Mouse (Mus musculus) embryonic facial prominence, embryonic 11.5 days (tissue): ENCODE data around the gene Mycbpap. TPM values are rescaled to one million over a fixed set of nuclear protein-coding genes. Genes with fewer than 3 reads are reported as not detected.
A peak's percentile ranks its signal among the peaks of the same experiment; 100 is the strongest.

Experiments used
- ATAC-seq: fragments of 200-750 bp; cut with Nextera tagmentation; replicated peaks from 2 replicates; pipeline ENCODE4 v1.8.0; 2017; ENCODE audit warnings: low read depth; ENCODE audit not compliant: insufficient number of reproducible peaks, low FRiP score, low TSS enrichment
- DNase-seq: peaks from one replicate; pipeline ENCODE4 v3.0.0-alpha.2; 2015; ENCODE audit warnings: low spot score
- H3K27ac ChIP-seq: fragments of 300-500 bp; sonication (generic); replicated peaks from 2 replicates; pipeline ENCODE4 v1.5.1; 2014; ENCODE audit warnings: mild to moderate bottlenecking, low read depth, low read length, control low read depth
- H3K27me3 ChIP-seq: fragments of 300-500 bp; sonication (generic); 2 replicates; pipeline ENCODE4 v1.6.1; 2014; ENCODE audit warnings: mild to moderate bottlenecking, low read length, moderate library complexity, mixed read lengths; ENCODE audit not compliant: control insufficient read depth, insufficient read depth
- H3K36me3 ChIP-seq: fragments of 300-500 bp; sonication (generic); replicated peaks from 2 replicates; pipeline ENCODE4 v1.6.1; 2014; ENCODE audit warnings: low read depth, mild to moderate bottlenecking, low read length, moderate library complexity, mixed read lengths; ENCODE audit not compliant: control insufficient read depth, insufficient read depth
- H3K4me1 ChIP-seq: fragments of 300-500 bp; sonication (generic); 2 replicates; pipeline ENCODE4 v1.6.1; 2014; ENCODE audit warnings: low read length, mixed read lengths; ENCODE audit not compliant: control insufficient read depth, insufficient read depth
- H3K4me2 ChIP-seq: fragments of 300-500 bp; sonication (generic); 2 replicates; pipeline ENCODE4 v1.6.1; 2014; ENCODE audit warnings: low read depth, mild to moderate bottlenecking, control low read depth, low read length, moderate library complexity
- H3K4me3 ChIP-seq: fragments of 300-500 bp; sonication (generic); 2 replicates; pipeline ENCODE4 v1.5.1; 2014; ENCODE audit warnings: low read depth, low read length, control low read depth
- H3K9ac ChIP-seq: fragments of 300-500 bp; sonication (generic); replicated peaks from 2 replicates; pipeline ENCODE4 v1.6.1; 2014; ENCODE audit warnings: mild to moderate bottlenecking, control low read depth, low read length
- H3K9me3 ChIP-seq: fragments of 300-500 bp; sonication (generic); replicated peaks from 2 replicates; pipeline ENCODE4 v1.6.1; 2016; ENCODE audit warnings: mild to moderate bottlenecking, low read length, inconsistent platforms, mixed read lengths; ENCODE audit not compliant: control insufficient read depth
- WGBS: fragments of 180-500 bp; shearing (Covaris S2); extraction: QIAGEN DNeasy Blood & Tissue Kit; methylation state at CpG from one replicate; pipeline ENCODE4 v1.1.7; 2014; 5-methylcytosine and 5-hydroxymethylcytosine counted together
- polyA plus RNA-seq: library from polyadenylated mRNA; unstranded; fragments of >200 nt; fragmentation: Nextera tagmentation; extraction: Ambion mirVana; gene quantifications from 2 replicates; pipeline ENCODE4 v1.2.1, GENCODE M21; 2014

The Mycbpap gene
- polyA plus RNA-seq, 1 experiment from 2014 or later = 1.9 TPM

DNA sequence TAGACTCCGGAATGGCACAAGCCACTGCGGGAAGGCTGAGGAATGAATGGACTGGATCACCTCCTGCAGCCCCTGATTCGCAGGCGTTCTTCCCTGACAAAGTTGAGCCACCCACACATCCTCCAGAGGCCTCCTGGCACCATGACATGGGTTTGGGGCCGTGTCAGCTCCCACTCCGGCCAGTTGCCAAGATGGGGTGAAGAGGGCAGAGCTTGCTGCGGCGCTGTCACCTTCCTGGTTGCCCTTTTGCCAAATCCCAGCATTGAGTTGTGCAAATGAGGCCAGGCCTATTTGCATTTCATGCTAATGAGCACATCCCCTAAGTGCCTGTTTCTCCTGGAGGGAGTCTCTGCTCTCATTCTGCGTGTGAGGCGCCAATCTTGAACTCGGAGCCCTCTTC, 45.8 kb downstream of the Mycbpap start:
- WGBS = 17% methylated on average over 11 of the region's 11 CpGs

DNA sequence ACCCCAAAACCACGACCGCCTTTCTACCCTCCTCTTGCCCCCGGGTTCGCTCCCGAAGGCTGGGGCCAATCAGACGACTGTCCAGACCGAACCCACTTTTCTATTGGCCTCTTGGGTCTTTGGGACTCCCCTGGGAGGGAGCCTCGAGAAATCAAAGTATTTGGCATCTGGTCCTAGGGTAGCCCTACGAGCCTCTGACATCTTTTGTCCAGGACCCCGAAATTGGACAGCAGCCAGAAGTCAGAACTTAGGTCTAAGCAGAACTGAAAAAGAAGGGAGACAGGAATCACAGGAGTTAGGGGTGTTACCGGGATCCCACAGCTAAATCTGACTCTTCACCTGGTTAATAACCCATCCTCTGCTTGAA, 47.0 kb downstream of the Mycbpap start:
- DNase-seq = no peak
- no peak; the same call in 1 of the 2 replicates for ATAC-seq
- peaks cover under 1% of the 10 kb centered on the region; the same call in 1 of the 2 replicates for H3K4me1 ChIP-seq
- H3K36me3 ChIP-seq = no peaks in the 10 kb centered on the region
- WGBS = under 1% methylated on average over 11 of the region's 11 CpGs
- H3K9ac ChIP-seq = no peak overlapping the region
- peak overlapping the region; percentile 62 for H3K4me3 ChIP-seq
- H3K4me2 ChIP-seq = peak overlapping the region; percentile 61
- no peak overlapping the region; the same call in 1 of the 2 replicates for H3K27ac ChIP-seq
- H3K9me3 ChIP-seq = no peaks in the 10 kb centered on the region
- peaks cover 9% of the 10 kb centered on the region for H3K27me3 ChIP-seq

More for the DNA sequence above, 45.8 kb downstream of the Mycbpap start:
- no peak overlapping the region for H3K4me2 ChIP-seq
- H3K27me3 ChIP-seq = peaks cover 9% of the 10 kb centered on the region
- H3K9ac ChIP-seq = no peak overlapping the region
- H3K27ac ChIP-seq = no peak overlapping the region
- no peak overlapping the region for H3K4me3 ChIP-seq
- H3K36me3 ChIP-seq = no peaks in the 10 kb centered on the region
- DNase-seq (no peak), ATAC-seq (no peak)
- no peaks in the 10 kb centered on the region; the same call in 1 of the 2 replicates for H3K4me1 ChIP-seq
- no peaks in the 10 kb centered on the region for H3K9me3 ChIP-seq

DNA sequence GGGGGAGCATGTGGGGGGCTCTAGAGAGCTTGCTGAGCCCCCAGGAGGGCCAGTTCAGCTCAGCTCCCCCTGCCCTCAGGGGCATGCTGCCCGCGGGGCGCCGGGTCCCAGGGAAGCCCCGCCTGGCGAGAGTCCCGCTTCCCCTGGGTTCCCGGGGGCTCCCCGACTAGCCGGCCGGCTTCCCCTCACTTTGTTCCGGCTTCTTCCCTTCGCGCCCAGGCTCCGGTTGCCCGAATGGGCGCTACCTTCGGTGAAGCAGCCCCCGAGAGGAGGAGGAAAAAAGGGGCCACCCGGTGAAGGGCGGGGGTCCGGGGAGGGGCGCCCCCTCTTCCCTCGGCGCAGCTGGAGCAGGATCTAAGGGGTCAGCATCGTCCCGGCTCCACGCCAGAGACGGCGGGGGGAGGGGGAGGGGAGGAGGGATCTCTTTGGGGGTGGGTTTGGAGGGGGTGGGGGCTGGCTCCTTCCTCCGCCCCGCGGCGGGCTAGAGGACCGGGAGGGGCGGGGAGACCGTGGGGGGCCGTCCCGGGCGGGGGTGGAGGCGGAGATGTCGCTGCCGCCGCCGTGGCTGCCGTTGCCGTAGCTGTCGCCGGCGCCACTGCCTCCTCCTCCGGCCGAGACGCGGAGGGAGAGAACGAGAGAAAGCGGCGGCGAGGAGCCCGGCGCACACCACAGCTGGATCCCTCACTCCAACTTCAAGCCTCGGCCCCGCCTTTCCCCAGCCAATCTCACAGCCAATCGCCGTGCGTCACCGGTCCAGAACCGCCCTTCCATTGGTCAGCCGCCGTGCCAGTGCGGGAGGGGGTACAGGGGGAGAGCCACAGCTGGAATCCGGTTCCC, 47.6 kb downstream of the Mycbpap start, which contains the start of gene Cacna1g:
TSS of gene Cacna1g (minus strand) at position 492 of the 837 bp plus-strand sequence.
- H3K36me3 ChIP-seq = no peaks in the 10 kb centered on the region
- peaks cover 9% of the 10 kb centered on the region for H3K27me3 ChIP-seq
- peaks cover 6% of the 10 kb centered on the region for H3K4me1 ChIP-seq
- under 1% methylated on average over 27 of the region's 71 CpGs for WGBS
- H3K4me3 ChIP-seq = peak within 1 kb of the TSS; percentile 62
- no peaks in the 10 kb centered on the region for H3K9me3 ChIP-seq
- H3K9ac ChIP-seq = peak within 1 kb of the TSS; percentile 77
- peak; percentile 82 for ATAC-seq
- H3K4me2 ChIP-seq = peak within 1 kb of the TSS; percentile 61
- peak within 1 kb of the TSS; percentile 92 for H3K27ac ChIP-seq
- peak; percentile 95 for DNase-seq

DNA sequence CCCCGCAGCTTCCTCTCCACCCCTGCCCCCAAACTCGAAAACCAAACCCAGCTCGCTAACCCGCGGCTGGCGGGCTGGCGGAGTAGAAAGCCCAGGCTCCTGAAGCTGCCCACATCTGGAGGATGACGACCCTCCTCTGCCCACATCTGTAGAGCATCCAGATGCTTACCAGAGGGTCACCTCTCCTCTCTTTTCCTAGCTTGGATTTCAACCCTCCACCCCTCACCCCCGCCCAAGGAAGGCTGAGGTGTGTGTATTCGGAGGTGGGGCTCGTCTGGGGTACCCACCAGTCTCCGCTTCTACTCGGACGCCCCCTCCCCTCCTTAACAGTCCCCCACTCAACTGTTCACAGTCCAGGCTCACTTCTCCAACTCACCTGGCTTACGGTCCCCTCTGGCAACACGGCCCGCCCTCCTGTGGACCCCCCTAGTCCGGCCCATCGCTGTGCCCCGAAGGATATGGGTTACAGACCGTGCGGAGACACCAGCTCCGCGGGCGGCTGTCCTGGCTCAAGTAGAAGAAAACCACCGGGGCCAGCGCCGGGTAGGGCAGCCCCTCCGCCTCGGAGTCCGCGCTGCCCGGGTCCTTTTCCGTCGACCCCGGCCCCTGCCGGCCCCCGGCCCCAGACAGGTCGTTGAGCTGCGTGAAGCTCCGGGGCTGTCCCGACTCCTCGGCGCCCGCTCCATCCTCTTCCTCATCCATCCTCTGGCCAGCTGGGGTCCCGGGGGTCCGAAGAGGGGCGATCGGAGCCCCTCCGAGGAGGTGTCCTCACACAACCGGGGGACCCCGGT, 48.4 kb downstream of the Mycbpap start:
- 1% methylated on average over 49 of the region's 52 CpGs for WGBS
- peaks cover 9% of the 10 kb centered on the region for H3K27me3 ChIP-seq

DNA sequence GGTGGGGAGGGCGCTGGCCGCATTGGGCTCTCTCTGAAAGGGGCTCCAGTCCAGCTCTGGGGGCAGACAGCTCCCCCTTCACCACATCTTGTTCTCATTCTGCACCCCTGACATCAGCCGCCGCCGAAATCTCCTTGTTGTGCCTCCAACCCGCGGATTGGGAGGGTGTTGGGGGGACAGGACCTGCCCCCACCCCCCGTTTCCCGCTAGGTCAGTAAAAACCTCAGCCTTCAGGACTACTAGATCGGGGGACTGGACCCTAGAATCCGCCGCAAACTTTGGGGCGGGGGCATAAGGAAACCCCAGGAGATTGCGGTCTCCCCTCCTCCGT, 49.0 kb downstream of the Mycbpap start:
- Histone ChIP-seq H3K9ac (peak overlapping the region; percentile 77), H3K4me3 (peak overlapping the region; percentile 62), H3K27ac (peak overlapping the region; percentile 92), H3K27me3 (peaks cover 9% of the 10 kb centered on the region), H3K4me2 (peak overlapping the region; percentile 61), H3K36me3 (no peaks in the 10 kb centered on the region), H3K9me3 (no peaks in the 10 kb centered on the region), H3K4me1 (peaks cover 12% of the 10 kb centered on the region)
- DNase-seq (peak; percentile 70), ATAC-seq (no peak)
- WGBS = under 1% methylated on average over 15 of the region's 15 CpGs

More for the DNA sequence above, 48.4 kb downstream of the Mycbpap start:
- DNase-seq (peak; percentile 63), ATAC-seq (no peak; the same call in 1 of the 2 replicates)
- Histone ChIP-seq H3K4me1 (peaks cover 12% of the 10 kb centered on the region), H3K4me2 (peak overlapping the region; percentile 61), H3K36me3 (no peaks in the 10 kb centered on the region), H3K27ac (peak overlapping the region; percentile 92), H3K9me3 (no peaks in the 10 kb centered on the region), H3K4me3 (peak overlapping the region; percentile 62), H3K9ac (peak overlapping the region; percentile 77)

DNA sequence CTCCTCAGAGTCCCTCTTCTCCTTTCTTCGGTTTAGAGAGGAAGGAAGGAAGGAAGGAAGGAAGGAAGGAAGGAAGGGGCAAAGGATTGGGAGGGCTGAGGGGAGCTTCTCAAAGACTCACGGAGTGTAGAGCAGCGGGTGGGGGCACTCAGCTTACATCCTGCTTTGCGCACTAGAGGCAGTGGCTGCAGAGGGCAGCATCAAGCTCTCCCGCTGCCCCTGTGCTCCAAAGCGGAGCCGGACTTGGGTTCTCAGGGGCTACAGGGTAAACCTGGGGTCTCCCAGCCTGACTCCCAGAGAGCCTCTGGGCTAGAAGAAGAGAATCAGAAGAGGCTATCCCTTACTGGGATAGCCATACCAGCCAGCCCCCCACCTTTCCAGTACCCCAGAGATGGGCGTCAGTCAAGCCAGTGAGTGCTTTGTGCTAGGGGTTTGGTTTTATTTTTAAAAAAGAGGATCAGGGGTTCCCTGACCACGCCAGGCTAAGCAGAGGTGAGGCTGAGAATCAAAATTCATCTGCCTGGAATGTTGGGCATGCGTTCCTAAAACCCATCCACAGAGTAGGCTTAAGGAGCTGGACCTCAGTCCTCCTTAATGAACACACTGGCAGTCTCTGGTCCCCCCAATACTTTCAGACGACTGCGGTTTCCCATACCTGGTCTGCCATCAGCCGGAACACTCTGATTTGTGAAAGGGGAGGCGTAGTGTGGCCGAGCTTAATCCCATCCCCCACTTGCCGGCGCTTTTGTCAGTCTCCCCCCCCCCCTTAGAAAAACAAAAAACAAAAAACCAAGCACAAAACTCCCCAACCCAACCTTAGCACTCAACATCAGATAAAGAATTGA, 49.6 kb downstream of the Mycbpap start:
- Histone ChIP-seq H3K4me1 (peaks cover 12% of the 10 kb centered on the region), H3K9me3 (no peaks in the 10 kb centered on the region), H3K27ac (peak overlapping the region; percentile 92; the same call in 1 of the 2 replicates), H3K4me3 (peak overlapping the region; percentile 62), H3K4me2 (peak overlapping the region; percentile 61), H3K9ac (peak overlapping the region; percentile 77), H3K27me3 (peaks cover 9% of the 10 kb centered on the region), H3K36me3 (no peaks in the 10 kb centered on the region)
- ATAC-seq (no peak), DNase-seq (peak; percentile 57)
- 2% methylated on average over 17 of the region's 17 CpGs for WGBS

DNA sequence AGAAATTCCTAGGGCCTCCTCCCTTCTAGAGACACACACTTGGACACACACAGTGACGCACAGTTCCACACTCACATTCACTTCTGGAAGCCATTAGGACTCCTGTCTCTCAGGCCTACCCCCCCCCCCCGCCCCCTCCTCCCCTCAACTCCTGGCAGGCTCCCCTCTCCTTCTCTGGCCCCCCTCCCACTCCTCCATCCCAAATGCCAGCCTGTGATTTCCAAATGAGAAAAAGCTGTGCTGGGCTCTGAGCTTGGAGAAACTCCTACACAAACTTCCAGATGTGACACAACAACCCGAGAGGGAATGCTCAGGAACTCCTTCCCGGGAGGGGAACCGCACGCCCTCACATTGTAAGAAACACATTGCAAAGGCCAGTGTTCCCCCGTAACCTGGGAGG, 51.2 kb downstream of the Mycbpap start:
- Histone ChIP-seq H3K27me3 (peaks cover 4% of the 10 kb centered on the region; the same call in 1 of the 2 replicates), H3K4me2 (peak overlapping the region; percentile 61), H3K27ac (peak overlapping the region; percentile 92), H3K36me3 (no peaks in the 10 kb centered on the region), H3K4me3 (no peak overlapping the region), H3K9me3 (no peaks in the 10 kb centered on the region), H3K9ac (no peak overlapping the region), H3K4me1 (peaks cover 12% of the 10 kb centered on the region)
- no peak for ATAC-seq
- peak; percentile 92 for DNase-seq
- WGBS = 8% methylated on average over 7 of the region's 7 CpGs
